Mouse (Mus musculus) liver, embryonic 12.5 days (tissue): ENCODE measurements at regions not wholly inside any gene's neighbourhood (a gene's known extent, or its start where the extent isn't known, plus 50 kb on each side); places are given as distances from the start of the nearest gene placed in this dataset.

ENCODE experiments used
- ATAC-seq: fragments of 200-750 bp; cut with Nextera tagmentation; 2 replicates; pipeline ENCODE4 v1.8.0; 2017; ENCODE audit warnings: moderate number of reproducible peaks, mild to moderate bottlenecking, moderate library complexity
- H3K27ac ChIP-seq: fragments of 300-500 bp; sonication (generic); 2 replicates; pipeline ENCODE4 v1.5.1; 2016; ENCODE audit warnings: mild to moderate bottlenecking
- H3K27me3 ChIP-seq: fragments of 300-500 bp; sonication (generic); replicated peaks from 2 replicates; pipeline ENCODE4 v1.6.1; 2016; ENCODE audit warnings: mild to moderate bottlenecking, moderate library complexity
- H3K36me3 ChIP-seq: fragments of 300-500 bp; sonication (generic); 2 replicates; pipeline ENCODE4 v1.6.1; 2016; ENCODE audit warnings: mild to moderate bottlenecking, moderate library complexity
- H3K4me1 ChIP-seq: fragments of 300-500 bp; sonication (generic); 2 replicates; pipeline ENCODE4 v1.6.1; 2016
- H3K4me2 ChIP-seq: fragments of 300-500 bp; sonication (generic); 2 replicates; pipeline ENCODE4 v1.6.1; 2016; ENCODE audit warnings: mild to moderate bottlenecking, moderate library complexity
- H3K4me3 ChIP-seq: fragments of 300-500 bp; sonication (generic); 2 replicates; pipeline ENCODE4 v1.5.1; 2016; ENCODE audit warnings: mild to moderate bottlenecking, moderate library complexity
- H3K9ac ChIP-seq: fragments of 300-500 bp; sonication (generic); 2 replicates; pipeline ENCODE4 v1.6.1; 2016; ENCODE audit warnings: mild to moderate bottlenecking, moderate library complexity
- H3K9me3 ChIP-seq: fragments of 300-500 bp; sonication (generic); replicated peaks from 2 replicates; pipeline ENCODE4 v1.6.1; 2016; ENCODE audit warnings: mild to moderate bottlenecking, moderate library complexity
- WGBS: fragments of 180-500 bp; shearing (Covaris S2); methylation state at CpG from one replicate; pipeline ENCODE4 v1.1.7; 2016; ENCODE audit not compliant: insufficient replicate concordance; 5-methylcytosine and 5-hydroxymethylcytosine counted together

DNA sequence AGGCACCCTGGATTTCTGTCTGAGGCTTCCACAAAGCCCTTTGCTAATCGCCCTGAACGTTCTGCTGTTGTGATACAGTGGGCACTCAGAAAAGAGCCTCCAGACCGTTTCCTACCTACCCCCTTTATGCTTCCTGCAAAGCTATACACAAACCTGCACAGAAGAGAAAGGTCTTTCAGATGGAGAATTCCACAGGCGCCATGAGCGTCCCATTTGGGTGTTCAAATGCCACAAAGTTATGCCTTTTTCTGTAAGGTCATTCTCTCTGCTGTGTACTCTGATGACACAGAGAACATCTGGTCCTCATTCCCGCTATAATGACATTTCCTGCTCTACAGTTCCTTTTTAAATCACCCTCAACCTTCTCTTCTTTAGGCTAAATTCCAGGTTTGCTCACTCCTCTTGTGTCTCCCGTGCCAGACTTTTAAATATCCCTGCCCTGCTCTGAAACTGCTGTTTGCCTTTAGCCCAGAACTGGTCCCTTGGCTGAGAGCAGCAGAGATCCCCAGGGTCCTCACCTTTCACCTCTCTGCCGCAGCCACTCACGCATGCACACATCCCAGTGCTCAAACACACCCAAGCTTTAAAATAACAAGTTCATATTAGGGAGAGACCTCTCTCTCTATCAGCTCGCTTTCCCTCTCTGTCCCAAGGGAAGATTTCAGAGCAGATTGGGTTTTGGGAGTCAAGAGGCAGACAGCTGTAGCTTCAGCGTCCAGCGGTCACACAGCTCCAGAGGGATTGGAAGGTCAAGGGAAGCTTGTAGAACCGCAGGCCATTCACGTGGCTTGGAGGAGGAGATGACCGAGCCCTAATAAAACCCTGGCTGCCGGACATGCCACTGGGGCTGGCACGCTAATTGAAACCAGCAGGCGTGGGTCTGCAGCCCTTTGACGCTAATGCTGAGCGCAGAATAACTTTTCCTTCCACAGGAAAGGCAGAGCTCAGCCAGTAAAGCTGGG, 543.9 kb downstream of the Gja1 start:
- H3K27ac ChIP-seq, result no peak overlapping the region
- H3K4me3 ChIP-seq, result no peak overlapping the region
- H3K4me1 ChIP-seq, result no peaks in the 10 kb centered on the region
- no peak overlapping the region for H3K9ac ChIP-seq
- no peak for ATAC-seq
- H3K36me3 ChIP-seq, result no peaks in the 10 kb centered on the region
- no peaks in the 10 kb centered on the region for H3K9me3 ChIP-seq
- no peak overlapping the region for H3K4me2 ChIP-seq
- WGBS, result 53% methylated on average over 20 of the region's 20 CpGs
- H3K27me3 ChIP-seq, result no peaks in the 10 kb centered on the region

DNA sequence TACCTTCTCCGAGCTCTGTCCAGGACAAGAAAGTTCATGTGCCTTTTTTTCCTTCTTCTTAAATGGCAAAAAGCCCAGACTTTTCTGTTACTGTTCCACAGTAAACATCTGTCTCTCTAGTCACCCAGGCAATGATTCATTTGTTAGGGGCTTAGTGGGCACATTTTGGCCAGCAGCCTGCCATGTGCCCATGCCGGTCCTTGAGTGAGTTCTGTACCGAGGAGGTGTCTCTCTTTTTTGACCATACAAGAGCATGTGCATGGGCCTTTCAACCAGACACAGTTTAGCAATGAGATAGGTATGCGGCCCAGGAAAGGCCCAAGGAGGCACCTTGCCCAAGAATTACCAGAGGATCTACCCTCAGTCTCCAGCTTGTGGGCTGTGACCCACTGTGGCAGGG, 551.0 kb upstream of the Hsf2 start:
- no peak for ATAC-seq

DNA sequence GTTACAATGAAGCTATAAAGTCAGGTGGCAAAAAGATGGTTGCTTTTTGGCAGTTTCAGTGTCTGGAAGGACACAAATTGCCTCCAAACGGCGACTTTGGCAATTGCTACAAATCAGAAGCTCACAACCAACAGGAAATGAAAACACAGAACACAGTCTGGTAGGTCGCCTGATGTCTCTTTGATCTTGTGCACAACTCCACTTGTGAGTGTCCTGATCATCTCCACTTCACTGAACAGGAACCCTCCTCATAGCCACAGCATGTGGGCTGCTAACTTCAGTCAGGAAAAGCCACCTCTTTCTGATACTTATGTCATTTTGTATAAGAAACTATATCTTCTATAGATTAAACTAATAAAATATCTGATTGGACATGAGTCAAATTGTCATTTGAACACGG, 544.2 kb upstream of the Hsf2 start:
- no peaks in the 10 kb centered on the region for H3K4me1 ChIP-seq
- no peak overlapping the region for H3K27ac ChIP-seq
- H3K36me3 ChIP-seq, result no peaks in the 10 kb centered on the region
- 51% methylated on average over 4 of the region's 4 CpGs for WGBS
- H3K4me3 ChIP-seq, result no peak overlapping the region
- H3K9ac ChIP-seq, result no peak overlapping the region
- no peak for ATAC-seq
- H3K27me3 ChIP-seq, result no peaks in the 10 kb centered on the region
- H3K9me3 ChIP-seq, result no peaks in the 10 kb centered on the region
- H3K4me2 ChIP-seq, result no peak overlapping the region

More for the DNA sequence above, 551.0 kb upstream of the Hsf2 start:
- no peak overlapping the region for H3K4me3 ChIP-seq
- H3K36me3 ChIP-seq, result no peaks in the 10 kb centered on the region
- H3K9me3 ChIP-seq, result no peaks in the 10 kb centered on the region
- no peaks in the 10 kb centered on the region for H3K27me3 ChIP-seq
- 71% methylated on average over 4 of the region's 4 CpGs for WGBS
- no peak overlapping the region for H3K9ac ChIP-seq
- H3K4me2 ChIP-seq, result no peak overlapping the region
- H3K27ac ChIP-seq, result no peak overlapping the region
- H3K4me1 ChIP-seq, result no peaks in the 10 kb centered on the region

DNA sequence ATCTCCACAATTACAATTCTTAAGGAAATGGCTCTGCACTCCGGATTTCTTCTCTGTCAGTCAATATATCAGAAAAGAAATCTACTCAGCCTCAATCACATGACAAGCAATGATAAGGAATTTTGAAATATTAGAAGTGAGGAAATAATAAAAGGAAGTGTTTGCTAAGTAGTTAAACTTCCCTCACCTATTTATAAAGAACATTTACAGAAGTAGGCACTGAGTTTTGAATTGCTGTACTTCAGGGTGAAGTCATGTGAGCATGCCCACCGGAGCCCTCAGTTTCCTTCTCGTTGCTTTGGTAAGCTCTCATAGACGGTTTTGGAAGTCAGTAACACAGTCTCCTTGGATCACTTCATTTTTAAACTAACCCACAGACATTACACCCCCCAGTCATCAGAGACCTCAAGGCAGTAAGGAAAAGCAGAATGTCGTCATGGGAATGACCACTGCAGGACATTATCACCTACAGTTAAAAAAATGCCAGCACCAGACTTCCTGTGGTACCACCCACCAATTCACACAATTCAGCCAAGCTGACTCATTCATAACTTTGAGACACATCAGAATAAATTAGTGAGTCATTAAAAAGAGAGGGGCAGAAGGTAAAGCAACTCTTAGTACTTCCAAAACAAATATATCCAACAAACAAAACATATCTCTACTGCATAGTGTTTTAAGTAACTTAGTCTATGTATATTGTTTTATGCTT, 541.6 kb upstream of the Hsf2 start:
- no peaks in the 10 kb centered on the region for H3K4me1 ChIP-seq
- no peak for ATAC-seq
- no peak overlapping the region for H3K27ac ChIP-seq
- no peak overlapping the region for H3K4me2 ChIP-seq
- WGBS, result 54% methylated on average over 5 of the region's 5 CpGs
- H3K9me3 ChIP-seq, result no peaks in the 10 kb centered on the region
- no peak overlapping the region for H3K4me3 ChIP-seq
- H3K27me3 ChIP-seq, result no peaks in the 10 kb centered on the region
- no peaks in the 10 kb centered on the region for H3K36me3 ChIP-seq
- H3K9ac ChIP-seq, result no peak overlapping the region

DNA sequence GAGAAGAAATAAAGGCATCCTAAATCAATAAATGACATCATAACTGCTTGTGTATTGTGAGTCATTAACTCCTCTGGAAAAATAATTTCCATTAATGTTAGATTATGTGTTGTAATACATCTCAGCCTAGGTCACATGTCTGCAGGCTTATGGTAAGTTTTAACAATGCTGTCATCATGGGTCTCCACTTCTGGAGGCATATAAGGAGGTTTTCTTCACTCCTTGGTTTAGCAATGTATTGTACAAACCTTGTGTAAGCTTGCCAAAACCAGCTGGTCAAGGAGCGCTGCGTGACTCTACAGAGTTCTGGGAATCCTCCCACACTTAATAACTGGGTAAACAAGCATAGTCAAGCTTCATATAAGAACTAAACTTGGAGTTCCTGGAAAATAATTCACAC, 529.5 kb upstream of the Hsf2 start:
- no peaks in the 10 kb centered on the region for H3K9me3 ChIP-seq
- H3K27me3 ChIP-seq, result no peaks in the 10 kb centered on the region
- 71% methylated on average over 2 of the region's 2 CpGs for WGBS
- no peaks in the 10 kb centered on the region for H3K36me3 ChIP-seq
- no peak overlapping the region for H3K4me3 ChIP-seq
- H3K4me2 ChIP-seq, result no peak overlapping the region
- H3K27ac ChIP-seq, result no peak overlapping the region
- no peak overlapping the region for H3K9ac ChIP-seq
- ATAC-seq, result no peak
- no peaks in the 10 kb centered on the region for H3K4me1 ChIP-seq

DNA sequence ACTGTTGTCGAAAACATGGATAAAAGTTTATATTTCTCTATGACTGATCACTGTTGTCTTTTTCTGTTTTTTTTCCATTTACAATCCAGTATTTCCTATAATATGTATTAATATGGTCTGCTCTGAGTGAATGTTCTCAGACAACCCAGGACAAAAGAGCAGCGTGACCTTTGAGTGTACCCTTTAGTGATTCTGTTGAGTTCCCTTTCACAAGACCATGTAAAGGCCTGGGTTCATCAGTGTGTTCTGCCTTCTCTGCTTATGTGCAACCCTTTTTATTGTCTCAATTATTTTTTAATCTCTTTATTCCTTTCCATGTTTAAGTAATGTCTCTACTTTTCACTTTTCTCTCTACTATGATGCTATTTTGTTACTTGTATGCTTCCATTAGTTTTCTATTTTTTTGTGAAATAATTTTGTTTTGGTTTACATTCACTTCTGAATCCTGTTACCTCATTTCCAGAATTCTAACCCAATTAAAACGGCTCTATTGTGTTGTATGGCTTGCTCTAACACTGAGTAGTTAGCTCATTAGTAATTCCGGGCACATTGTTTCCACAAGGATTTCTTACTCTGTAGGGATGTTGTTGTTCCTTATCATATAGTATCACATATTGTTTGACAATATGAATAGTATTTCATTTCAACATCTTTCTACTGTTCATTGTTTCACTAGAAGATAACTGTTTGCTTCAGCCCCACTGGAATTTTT, 523.9 kb upstream of the Hsf2 start:
- H3K9me3 ChIP-seq, result no peaks in the 10 kb centered on the region
- WGBS, result 72% methylated on average over 4 of the region's 4 CpGs
- no peak for ATAC-seq
- H3K4me3 ChIP-seq, result no peak overlapping the region
- H3K27ac ChIP-seq, result no peak overlapping the region
- H3K4me2 ChIP-seq, result no peak overlapping the region
- H3K4me1 ChIP-seq, result no peaks in the 10 kb centered on the region
- no peaks in the 10 kb centered on the region for H3K27me3 ChIP-seq
- no peak overlapping the region for H3K9ac ChIP-seq
- H3K36me3 ChIP-seq, result no peaks in the 10 kb centered on the region

DNA sequence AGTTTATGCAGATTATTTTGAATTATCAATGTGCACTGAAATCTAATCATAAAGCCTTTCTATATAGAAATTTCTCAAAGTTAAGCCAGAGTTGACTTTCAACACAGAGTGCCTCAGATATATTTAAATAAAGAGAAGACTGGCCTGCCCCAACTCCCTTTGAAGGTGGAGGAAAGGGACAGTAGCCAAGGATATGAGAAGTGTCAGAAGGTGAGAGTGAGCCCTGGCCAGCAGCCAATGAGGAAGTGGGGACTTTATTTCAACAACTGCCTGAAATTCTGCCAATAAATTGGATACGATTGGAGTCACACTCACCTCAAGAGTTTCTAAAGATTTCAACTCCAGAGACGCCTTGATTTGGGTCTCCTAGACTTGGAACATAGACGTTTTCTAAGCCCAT, 523.0 kb upstream of the Hsf2 start:
- 50% methylated on average over 3 of the region's 3 CpGs for WGBS
- ATAC-seq, result no peak
- Histone ChIP-seq H3K9ac (no peak overlapping the region), H3K9me3 (no peaks in the 10 kb centered on the region), H3K27ac (no peak overlapping the region), H3K36me3 (no peaks in the 10 kb centered on the region), H3K27me3 (no peaks in the 10 kb centered on the region), H3K4me3 (no peak overlapping the region), H3K4me2 (no peak overlapping the region), H3K4me1 (no peaks in the 10 kb centered on the region)

DNA sequence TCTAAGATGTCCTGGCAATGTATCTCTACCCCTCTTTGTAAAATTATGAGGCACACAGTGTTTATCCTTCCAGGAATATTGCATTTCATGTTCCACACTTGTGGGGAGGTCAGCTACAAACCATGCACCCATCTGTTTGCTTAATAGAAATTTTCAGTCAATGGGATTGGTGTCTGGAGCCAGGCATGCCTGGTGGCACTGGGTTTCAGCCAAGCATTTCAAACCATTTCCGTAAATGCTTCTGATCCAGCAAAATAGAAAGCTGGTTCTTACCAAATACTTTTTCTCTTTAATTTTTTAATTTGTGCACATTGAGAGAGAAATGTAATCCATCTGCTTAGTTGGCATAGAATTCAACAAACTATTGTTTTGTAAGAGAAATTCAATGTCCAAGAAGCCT, 517.3 kb upstream of the Hsf2 start:
- Histone ChIP-seq H3K9ac (no peak overlapping the region), H3K27me3 (no peaks in the 10 kb centered on the region), H3K4me2 (no peak overlapping the region), H3K4me3 (no peak overlapping the region), H3K36me3 (no peaks in the 10 kb centered on the region), H3K4me1 (no peaks in the 10 kb centered on the region), H3K27ac (no peak overlapping the region), H3K9me3 (no peaks in the 10 kb centered on the region)
- WGBS, result 76% methylated on average over 1 of the region's 1 CpGs
- no peak for ATAC-seq

DNA sequence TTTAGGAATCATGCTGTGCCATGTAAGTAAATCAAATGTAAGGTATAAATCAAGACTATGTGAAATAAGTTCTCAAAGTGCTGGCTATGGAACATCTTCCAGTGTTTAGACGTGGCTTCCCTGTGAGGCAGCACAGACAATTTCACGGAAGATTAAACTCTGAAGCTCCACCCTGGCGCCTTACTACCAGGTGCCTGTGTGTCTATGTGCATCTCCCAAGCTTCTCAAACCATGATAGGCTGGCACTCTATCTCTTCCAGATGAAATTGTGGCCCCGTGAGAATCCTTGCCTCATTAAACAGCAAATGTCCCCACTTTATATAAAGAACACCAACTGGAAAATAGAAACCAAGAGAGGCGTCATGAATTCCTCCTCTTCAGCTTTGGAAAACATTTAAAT, 511.4 kb upstream of the Hsf2 start:
- Histone ChIP-seq H3K27me3 (no peaks in the 10 kb centered on the region), H3K27ac (no peak overlapping the region), H3K4me3 (no peak overlapping the region), H3K9me3 (no peaks in the 10 kb centered on the region), H3K4me2 (no peak overlapping the region), H3K4me1 (no peaks in the 10 kb centered on the region), H3K9ac (no peak overlapping the region), H3K36me3 (no peaks in the 10 kb centered on the region)
- WGBS, result 78% methylated on average over 5 of the region's 5 CpGs
- ATAC-seq, result no peak

DNA sequence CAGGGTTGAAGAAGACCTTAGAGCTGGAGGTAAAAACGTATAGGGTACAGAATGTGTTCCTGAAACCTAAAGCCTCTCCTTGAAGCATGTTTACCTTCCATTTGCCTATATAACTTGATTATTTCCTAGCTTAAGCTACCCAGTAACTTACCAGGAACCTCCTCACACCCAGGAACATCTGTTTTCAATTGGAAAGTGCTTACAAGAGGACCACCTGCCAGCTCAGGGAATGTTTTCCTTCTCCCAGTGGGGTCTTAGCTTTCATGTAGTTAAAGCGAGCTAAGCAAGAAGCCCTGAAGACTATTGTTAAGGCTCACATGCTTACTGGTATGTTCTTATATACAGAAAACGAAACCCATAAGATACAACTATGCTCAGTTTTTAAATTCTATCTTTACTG, 506.6 kb upstream of the Hsf2 start:
- H3K27me3 ChIP-seq, result no peaks in the 10 kb centered on the region
- 27% methylated on average over 3 of the region's 3 CpGs for WGBS
- no peaks in the 10 kb centered on the region for H3K4me1 ChIP-seq
- H3K4me3 ChIP-seq, result no peak overlapping the region
- no peak overlapping the region for H3K4me2 ChIP-seq
- no peak for ATAC-seq
- H3K27ac ChIP-seq, result no peak overlapping the region
- H3K9me3 ChIP-seq, result no peaks in the 10 kb centered on the region
- H3K36me3 ChIP-seq, result no peaks in the 10 kb centered on the region
- no peak overlapping the region for H3K9ac ChIP-seq

DNA sequence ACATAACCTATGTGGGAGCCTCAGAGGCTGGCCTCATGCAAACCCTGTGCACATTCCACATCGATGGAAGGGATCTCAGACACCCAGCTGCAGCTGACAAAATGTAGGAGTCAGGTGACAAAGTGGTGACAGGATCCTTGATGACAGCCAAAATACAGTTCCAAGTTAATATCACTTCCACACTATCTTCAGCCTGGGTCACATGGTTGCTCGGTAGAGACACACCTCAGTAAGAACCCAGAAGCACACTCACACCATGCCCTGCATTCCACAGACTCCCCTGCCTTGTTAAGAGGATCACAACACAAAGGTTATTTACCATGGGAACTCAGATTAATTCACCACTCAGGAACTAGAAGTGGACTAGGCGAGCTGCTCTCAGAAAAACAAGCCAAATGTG, 505.4 kb upstream of the Hsf2 start:
- Histone ChIP-seq H3K4me3 (no peak overlapping the region), H3K9ac (no peak overlapping the region), H3K27ac (no peak overlapping the region), H3K9me3 (no peaks in the 10 kb centered on the region), H3K4me1 (no peaks in the 10 kb centered on the region), H3K36me3 (no peaks in the 10 kb centered on the region), H3K4me2 (no peak overlapping the region), H3K27me3 (no peaks in the 10 kb centered on the region)
- WGBS, result 49% methylated on average over 3 of the region's 3 CpGs
- no peak for ATAC-seq

DNA sequence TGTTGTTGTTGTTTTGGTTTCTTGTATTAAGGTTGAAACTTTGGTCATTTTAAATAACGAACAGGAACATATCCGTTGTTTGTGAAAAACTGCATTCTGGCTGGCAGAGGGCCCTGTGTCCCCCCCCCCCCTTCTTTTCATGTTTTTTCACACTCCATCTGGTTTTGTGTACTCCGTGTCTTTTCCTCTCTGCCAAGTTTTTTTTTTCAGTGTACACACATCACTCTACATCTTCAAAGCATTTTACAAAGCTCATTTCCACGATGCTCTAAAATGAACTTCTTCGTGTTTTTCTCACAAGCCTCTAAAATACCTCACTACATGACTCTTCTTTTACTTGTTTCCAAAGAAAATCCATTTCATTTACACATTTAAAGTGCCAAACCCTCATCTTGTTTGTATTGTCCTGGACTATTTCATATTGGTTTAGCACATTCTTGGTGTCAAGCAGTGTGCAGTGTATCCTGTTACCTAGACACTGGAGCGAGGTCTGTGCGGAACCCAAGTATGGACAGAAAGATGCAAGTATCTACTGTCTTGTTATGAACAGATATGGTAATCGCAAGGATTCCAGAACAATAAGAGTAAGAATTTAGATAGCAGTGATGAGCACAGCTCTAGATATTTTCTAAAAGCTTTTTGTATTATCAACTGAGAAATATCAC, 503.5 kb upstream of the Hsf2 start:
- WGBS, result 71% methylated on average over 8 of the region's 8 CpGs
- Histone ChIP-seq H3K4me2 (no peak overlapping the region), H3K9me3 (no peaks in the 10 kb centered on the region), H3K36me3 (no peaks in the 10 kb centered on the region), H3K27ac (no peak overlapping the region), H3K4me1 (no peaks in the 10 kb centered on the region), H3K9ac (no peak overlapping the region), H3K4me3 (no peak overlapping the region), H3K27me3 (no peaks in the 10 kb centered on the region)
- ATAC-seq, result no peak
